Mouse (Mus musculus) kidney, postnatal 0 days (tissue): ENCODE results near the gene Gm6904. TPM values are rescaled to one million over a fixed set of nuclear protein-coding genes. Genes with fewer than 3 reads are reported as not detected.
"Not testable (repeated sequence)": the region's sequence is repeated elsewhere in the genome, so short reads cannot be mapped to it uniquely, and the experiment has no call there.

Experiments used
- ATAC-seq: fragments of 200-750 bp; cut with Nextera tagmentation; replicated peaks from 2 replicates; pipeline ENCODE4 v1.8.0; 2017; ENCODE audit warnings: low read depth, moderate number of reproducible peaks, moderate TSS enrichment, moderate library complexity; ENCODE audit not compliant: low FRiP score
- DNase-seq: peaks from one replicate; pipeline ENCODE4 v3.0.0-alpha.2; 2016; ENCODE audit warnings: low spot score
- H3K27ac ChIP-seq: fragments of 300-500 bp; sonication (generic); 2 replicates; pipeline ENCODE4 v1.5.1; 2014; ENCODE audit warnings: mild to moderate bottlenecking
- H3K27me3 ChIP-seq: fragments of 300-500 bp; sonication (generic); 2 replicates; pipeline ENCODE4 v1.6.1; 2014; ENCODE audit warnings: low read length, mixed read lengths; ENCODE audit not compliant: insufficient read depth
- H3K36me3 ChIP-seq: fragments of 300-500 bp; sonication (generic); 2 replicates; pipeline ENCODE4 v1.6.1; 2014; ENCODE audit warnings: low read length, mixed read lengths; ENCODE audit not compliant: insufficient read depth
- H3K4me1 ChIP-seq: fragments of 300-500 bp; sonication (generic); replicated peaks from 2 replicates; pipeline ENCODE4 v1.6.1; 2014; ENCODE audit warnings: antibody characterized with exemption, low read length, mixed read lengths; ENCODE audit not compliant: insufficient read depth
- H3K4me2 ChIP-seq: fragments of 300-500 bp; sonication (generic); 2 replicates; pipeline ENCODE4 v1.6.1; 2014; ENCODE audit warnings: mild to moderate bottlenecking, low read length, moderate library complexity, mixed read lengths
- H3K4me3 ChIP-seq: fragments of 300-500 bp; sonication (generic); replicated peaks from 2 replicates; pipeline ENCODE4 v1.5.1; 2014; ENCODE audit warnings: low read depth, low read length
- H3K9ac ChIP-seq: fragments of 300-500 bp; sonication (generic); 2 replicates; pipeline ENCODE4 v1.6.1; 2014; ENCODE audit warnings: low read depth, low read length
- H3K9me3 ChIP-seq: fragments of 300-500 bp; sonication (generic); replicated peaks from 2 replicates; pipeline ENCODE4 v1.6.1; 2016; ENCODE audit warnings: low read length, inconsistent platforms, mixed read lengths
- CTCF ChIP-seq: IDR thresholded peaks from 2 replicates; pipeline ENCODE4 v1.5.1; 2016; ENCODE audit warnings: antibody characterized with exemption, low read depth, mild to moderate bottlenecking, moderate library complexity
- WGBS: fragments of 180-500 bp; shearing (Covaris S2); extraction: QIAGEN DNeasy Blood & Tissue Kit; methylation state at CpG from one replicate; pipeline ENCODE4 v1.1.7; 2014; 5-methylcytosine and 5-hydroxymethylcytosine counted together
- polyA plus RNA-seq: library from polyadenylated mRNA; unstranded; fragments of >200 nt; fragmentation: Nextera tagmentation; extraction: Ambion mirVana; gene quantifications from 2 replicates; pipeline ENCODE4 v1.2.1, GENCODE M21; 2015

Gm6904 gene
- not detected in 2 replicates for polyA plus RNA-seq

DNA sequence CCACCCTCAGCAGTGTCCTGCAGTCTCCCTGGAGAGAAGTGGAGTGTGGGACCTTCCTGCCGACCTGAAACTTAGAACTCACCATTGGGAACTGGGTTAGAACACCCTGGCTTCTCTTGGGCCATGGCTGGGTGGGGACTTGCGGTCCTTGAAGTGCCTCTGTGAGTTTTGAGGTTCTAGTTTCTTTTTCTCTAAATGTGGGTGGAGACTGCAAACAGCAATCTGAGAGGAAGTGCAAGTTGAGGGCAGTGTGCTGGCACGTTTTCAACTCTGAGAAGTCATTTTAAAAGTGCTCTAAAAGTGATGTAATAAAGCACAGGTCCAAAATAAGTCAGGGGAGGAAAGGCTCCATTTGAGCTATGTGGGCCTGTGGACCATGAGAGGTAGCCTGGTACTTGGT lies at the start of gene Gm6904:
Gene Gm6904, minus strand, starts transcription at position 161 of the 400 bp plus-strand sequence.
- WGBS, result 48% methylated on average over 3 of the region's 3 CpGs
- Histone ChIP-seq H3K4me2 (no peak within 1 kb of the TSS), H3K4me3 (no peak within 1 kb of the TSS), H3K4me1 (no peaks in the 10 kb centered on the region), H3K9me3 (no peaks in the 10 kb centered on the region), H3K27me3 (no peaks in the 10 kb centered on the region), H3K27ac (no peak within 1 kb of the TSS), H3K36me3 (no peaks in the 10 kb centered on the region), H3K9ac (no peak within 1 kb of the TSS)
- ATAC-seq, result no peak
- DNase-seq, result peak; percentile 27
- TF ChIP-seq CTCF, result no peak

DNA sequence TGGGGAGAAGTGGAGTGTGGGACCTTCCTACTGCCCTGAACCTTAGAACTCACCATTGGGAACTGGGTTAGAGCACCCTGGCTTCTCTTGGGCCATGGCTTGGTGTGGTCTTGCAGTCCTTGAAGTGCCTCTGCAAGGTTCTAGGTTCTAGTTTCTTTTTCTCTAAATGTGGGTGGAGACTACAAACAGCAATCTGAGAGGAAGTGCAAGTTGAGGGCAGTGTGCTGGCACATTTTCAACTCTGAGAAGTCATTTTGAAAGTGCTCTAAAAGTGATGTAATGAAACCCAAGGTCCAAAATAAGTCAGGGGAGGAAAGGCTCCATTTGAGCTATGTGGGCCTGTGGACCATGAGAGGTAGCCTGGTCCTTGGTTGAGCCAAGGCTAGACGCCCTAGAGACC lies 37.4 kb upstream of the Gm6904 start, which contains the start of gene Phf11a:
Gene Phf11a, minus strand, starts transcription at position 132 of the 400 bp plus-strand sequence.
- not testable (repeated sequence) for H3K36me3 ChIP-seq, ATAC-seq, H3K27me3 ChIP-seq, H3K9me3 ChIP-seq, H3K4me2 ChIP-seq, H3K4me1 ChIP-seq, H3K4me3 ChIP-seq, H3K27ac ChIP-seq, DNase-seq, H3K9ac ChIP-seq
- 90% methylated on average over 1 of the region's 1 CpGs for WGBS

DNA sequence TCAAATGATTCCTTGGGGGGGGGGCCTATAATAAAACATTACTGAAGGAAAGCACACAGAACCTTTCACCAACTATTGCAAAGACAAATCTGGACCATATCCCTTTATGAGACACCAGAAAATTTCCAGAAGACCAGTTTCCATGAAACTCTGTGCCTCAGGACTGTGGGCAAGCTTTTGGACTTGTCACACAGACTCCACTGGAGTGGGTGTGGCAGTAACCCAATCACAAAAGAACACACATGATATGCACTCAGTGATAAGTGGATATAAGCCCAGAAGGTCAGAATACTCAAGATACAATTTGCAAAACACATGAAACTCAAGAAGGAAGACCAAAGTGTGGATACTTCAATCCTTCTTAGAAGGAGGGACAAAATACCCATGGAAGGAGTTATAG lies 31.8 kb upstream of the Gm6904 start:
- H3K4me1 ChIP-seq, ATAC-seq, H3K4me3 ChIP-seq, H3K36me3 ChIP-seq, H3K4me2 ChIP-seq, H3K27ac ChIP-seq, H3K27me3 ChIP-seq, DNase-seq, H3K9me3 ChIP-seq, H3K9ac ChIP-seq: not testable (repeated sequence)

DNA sequence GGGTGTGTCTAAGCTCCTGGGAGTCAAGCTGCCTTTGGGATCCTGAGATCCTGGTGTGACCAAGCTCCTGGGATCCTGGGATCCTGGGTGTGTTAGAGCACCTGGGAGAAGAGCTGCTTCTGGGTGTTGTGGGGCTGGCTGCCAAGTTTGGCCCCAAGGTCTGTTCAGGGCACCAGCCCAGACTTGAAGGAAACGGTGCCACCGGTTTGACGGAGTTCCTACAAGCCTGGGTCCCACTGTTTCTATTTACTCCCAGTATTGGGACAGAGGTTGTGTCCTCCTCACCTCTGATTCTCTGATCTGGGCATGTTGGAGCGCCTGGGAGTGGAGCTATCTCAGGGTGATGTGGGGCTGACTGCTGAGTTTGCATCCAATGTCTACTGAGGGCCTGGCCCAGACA lies 14.9 kb upstream of the Gm6904 start:
- not testable (repeated sequence) for H3K27ac ChIP-seq, H3K36me3 ChIP-seq, ATAC-seq, H3K4me3 ChIP-seq, H3K9ac ChIP-seq, H3K27me3 ChIP-seq, H3K4me1 ChIP-seq, H3K9me3 ChIP-seq, DNase-seq, H3K4me2 ChIP-seq
- WGBS, result 74% methylated on average over 4 of the region's 4 CpGs

DNA sequence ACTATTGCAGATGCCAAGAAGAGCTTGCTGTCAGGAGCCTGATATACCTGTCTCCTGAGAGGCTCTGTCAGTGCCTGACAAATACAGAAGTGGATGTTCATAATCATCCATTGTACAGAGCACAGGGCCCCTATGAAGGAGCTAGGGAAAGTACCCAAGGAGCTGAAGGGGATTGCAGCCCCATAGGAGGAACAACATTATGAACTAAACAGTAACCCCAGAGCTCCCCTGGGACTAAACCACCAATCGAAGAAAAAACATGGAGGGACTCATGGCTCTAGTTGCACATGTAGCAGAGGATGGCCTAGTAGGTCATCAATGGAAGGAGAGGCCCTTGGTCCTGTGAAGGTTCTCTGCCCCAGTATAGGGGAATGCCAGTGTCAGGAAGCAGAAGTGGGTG lies 4.2 kb downstream of the Gm6904 start:
- H3K4me3 ChIP-seq, H3K27me3 ChIP-seq, H3K27ac ChIP-seq, H3K4me2 ChIP-seq, H3K9ac ChIP-seq, H3K36me3 ChIP-seq, H3K4me1 ChIP-seq, DNase-seq, H3K9me3 ChIP-seq, ATAC-seq: not testable (repeated sequence)
- 85% methylated on average over 1 of the region's 1 CpGs for WGBS

DNA sequence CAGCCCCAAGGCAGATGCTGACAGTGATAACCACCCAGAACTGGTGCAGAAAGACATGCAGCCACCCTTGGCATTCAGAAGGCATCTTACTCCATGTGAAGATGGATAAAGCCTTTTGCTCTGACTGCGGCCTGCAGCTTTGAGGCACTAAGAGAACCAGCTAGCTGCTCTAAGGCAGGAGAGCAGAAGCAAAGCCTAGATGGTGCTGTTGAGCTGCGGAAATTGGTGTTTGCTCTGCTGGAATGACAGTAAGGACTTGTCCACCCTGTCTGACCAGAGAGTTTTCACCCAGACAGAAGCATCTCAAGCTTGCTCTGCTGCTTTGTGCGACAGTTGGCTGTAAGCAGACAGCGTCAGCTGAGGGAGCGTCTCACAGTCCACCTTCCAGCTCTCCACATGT lies 9.7 kb downstream of the Gm6904 start:
- not testable (repeated sequence) for H3K9ac ChIP-seq, H3K4me1 ChIP-seq, ATAC-seq, H3K9me3 ChIP-seq, H3K27me3 ChIP-seq, H3K27ac ChIP-seq, H3K4me2 ChIP-seq, H3K4me3 ChIP-seq, H3K36me3 ChIP-seq
- peak; percentile 49 for DNase-seq
- TF ChIP-seq CTCF, result peak; percentile 62
- WGBS, result 57% methylated on average over 5 of the region's 5 CpGs

DNA sequence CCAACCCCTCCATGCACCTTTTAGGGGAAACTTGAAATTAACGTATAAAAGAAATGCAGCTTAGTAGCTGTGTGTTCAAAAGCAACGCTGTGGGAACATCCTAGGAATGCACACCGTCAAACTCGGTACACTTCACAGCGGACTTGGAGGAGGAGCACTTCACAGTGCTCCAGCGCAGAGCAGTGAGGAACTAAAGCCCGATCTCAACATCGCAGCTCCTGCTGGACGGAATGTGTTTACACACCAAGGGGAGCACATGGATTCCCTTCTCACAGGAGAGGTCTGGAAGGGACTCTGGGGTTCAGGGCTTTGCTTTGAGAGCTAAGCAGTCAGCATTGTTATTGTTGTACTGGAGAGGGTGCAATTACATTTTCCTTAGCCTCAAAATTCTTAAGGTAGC lies 26.4 kb downstream of the Gm6904 start:
- Histone ChIP-seq H3K9ac (no peak overlapping the region), H3K36me3 (peaks cover 60% of the 10 kb centered on the region), H3K4me2 (no peak overlapping the region), H3K4me3 (no peak overlapping the region), H3K9me3 (no peaks in the 10 kb centered on the region), H3K27ac (no peak overlapping the region), H3K4me1 (no peaks in the 10 kb centered on the region), H3K27me3 (no peaks in the 10 kb centered on the region)
- DNase-seq, result no peak
- WGBS, result 95% methylated on average over 9 of the region's 9 CpGs
- no peak for ATAC-seq
- TF ChIP-seq CTCF, result no peak
